Mouse (Mus musculus) testis, postnatal 10 days (tissue): ENCODE measurements at regions not wholly inside any gene's neighbourhood (a gene's known extent, or its start where the extent isn't known, plus 50 kb on each side); places are given as distances from the start of the nearest gene placed in this dataset.

Experiments used
- DNase-seq: peaks from one replicate; pipeline ENCODE4 v3.0.0; 2021; ENCODE audit warnings: low spot score

DNA sequence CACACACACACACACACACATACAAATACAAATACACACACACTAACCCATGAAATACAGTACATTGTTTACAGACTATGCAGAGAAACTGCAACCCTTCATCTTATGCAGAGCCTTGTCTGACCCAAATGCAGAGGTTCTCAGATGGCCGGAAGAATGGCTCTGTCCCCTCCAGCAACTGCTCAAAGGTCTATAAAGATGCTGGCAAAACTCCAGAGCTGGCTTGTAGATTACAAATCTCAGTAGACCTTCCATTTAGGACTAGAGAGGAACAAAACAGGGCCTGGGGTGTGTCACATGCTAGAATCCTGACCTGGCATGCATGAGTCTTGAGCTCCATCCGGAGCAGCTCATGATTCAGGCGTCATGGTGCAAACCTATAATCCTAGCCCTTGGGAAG lies 364.4 kb upstream of the Runx1 start:
- DNase-seq = no peak

DNA sequence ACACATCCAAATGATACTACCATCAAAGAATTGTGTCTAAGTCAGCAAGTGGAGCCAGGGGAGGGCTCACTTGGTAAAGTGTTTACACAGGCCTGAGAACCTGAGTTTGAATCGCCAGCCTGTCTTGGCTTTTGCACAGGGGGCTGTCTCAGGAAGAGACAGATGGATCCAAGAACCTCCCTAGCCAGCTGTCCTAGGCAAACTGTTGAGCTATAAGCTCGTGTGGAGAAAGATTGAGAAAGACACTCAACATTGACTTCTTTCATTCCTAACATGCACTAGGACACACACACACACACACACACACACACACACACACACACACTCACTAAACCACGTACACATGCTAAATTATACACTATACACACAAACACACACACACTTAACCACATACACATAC lies 363.9 kb upstream of the Runx1 start:
- no peak for DNase-seq

DNA sequence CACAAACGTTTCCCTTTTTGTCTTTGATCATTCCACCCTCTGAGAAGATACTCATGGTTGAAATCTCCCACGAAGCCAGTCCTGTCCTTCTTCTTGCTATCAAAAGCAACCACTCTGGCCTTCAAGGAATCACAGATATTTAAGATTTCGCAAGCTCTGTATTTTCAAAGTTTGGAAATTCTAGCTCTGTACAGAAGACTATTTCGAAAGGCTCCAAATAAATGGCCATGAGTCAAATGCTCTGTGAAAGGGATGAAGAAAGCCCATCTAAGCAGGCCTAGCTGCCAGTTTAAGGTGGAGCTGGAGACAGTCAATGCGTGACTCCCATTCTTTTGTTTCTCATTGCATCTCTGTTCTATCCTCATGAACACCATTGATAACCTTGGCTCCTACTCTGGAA lies 363.5 kb upstream of the Runx1 start:
- DNase-seq = no peak

DNA sequence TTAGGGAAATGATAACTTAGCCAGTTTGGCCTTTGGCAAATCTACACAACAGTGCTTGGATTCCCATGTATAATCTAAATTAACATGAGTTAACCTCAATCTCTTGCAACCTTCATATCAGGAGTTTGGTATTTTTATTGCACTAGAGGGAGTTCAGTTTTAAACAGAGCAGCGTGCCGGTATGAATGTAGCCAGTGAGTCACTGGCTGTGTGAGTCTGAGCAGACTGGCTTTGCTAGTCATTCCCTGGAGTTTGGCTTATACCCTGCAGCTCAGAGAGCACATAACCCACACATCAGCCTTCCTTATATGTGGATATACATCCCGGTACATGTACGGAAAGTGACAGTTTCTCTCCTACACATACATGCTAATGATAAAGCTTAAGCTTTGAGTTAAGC lies 360.6 kb upstream of the Runx1 start:
- no peak for DNase-seq

DNA sequence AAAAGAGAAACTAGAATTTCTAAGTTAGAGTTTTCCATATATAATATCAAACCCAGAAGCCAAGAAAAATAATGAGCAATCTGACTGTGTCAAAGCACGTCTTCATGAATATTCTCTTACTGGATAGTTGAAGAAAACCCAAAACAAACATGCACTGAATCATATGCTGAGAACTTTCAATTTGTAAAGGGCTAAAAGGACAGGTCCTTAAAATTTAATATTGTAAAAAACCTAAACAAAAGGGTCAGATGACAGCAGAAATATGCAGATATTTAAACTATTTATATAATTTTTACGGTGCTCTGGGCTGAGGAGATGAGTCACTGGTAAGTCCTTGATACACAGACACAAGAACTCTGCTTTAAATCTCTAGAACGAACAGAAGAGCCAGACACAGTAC lies 356.7 kb upstream of the Runx1 start:
- DNase-seq = no peak

DNA sequence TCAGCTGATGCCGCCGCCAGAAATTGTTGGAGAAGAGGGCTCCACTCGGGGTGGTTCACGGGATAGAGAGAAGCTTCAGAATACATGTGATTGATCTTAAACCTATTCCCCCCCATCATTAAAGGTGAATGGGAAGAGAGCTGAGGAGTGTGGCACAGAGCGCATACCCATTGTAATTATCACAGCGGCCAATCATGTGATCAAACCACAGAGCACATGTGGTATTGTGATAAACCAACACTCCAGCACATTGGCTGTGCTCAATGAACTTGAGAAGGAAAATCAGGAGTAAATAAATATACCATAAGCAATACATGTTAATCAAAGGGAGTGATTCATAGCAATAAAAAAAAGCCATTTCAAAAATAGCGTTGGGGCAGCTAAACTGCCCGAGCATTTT lies 355.5 kb upstream of the Runx1 start:
- no peak for DNase-seq

DNA sequence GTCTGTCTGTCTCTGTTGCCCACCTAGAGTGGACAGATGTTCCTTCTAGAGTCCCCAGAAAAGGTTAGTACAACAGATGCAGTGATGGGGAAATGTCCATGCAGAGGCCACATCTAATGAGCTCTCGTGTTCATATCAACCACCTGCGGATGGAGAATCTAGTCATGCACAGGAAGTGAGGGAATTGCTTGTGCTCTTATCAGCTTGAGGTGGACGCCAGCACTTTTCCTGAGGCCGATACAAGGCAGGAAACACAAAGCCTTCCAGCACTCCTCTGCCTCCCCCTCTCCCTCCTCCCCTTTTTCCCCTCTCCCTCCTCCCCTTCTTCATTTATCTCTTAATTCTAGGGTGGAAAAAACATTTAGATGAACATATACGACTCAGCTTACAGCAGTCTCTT lies 354.3 kb upstream of the Runx1 start:
- DNase-seq = no peak

DNA sequence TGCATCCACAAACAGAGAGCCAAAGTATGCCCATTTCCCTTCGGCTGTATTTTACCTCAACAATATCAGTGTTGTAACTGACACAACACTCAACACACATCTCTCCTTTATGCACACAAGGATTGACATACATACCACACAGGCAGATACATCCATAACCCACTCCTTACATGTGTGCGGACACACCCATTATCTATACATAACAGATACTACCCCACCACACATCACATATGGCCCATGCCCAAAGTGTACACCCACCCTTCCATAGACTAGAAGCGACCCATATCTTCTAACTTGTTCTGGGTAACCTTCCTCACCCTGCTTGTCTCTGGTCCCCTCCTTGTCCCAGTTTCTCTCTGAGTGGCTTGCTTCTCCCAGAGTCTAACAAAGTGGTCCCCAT lies 340.7 kb upstream of the Runx1 start:
- DNase-seq = no peak

DNA sequence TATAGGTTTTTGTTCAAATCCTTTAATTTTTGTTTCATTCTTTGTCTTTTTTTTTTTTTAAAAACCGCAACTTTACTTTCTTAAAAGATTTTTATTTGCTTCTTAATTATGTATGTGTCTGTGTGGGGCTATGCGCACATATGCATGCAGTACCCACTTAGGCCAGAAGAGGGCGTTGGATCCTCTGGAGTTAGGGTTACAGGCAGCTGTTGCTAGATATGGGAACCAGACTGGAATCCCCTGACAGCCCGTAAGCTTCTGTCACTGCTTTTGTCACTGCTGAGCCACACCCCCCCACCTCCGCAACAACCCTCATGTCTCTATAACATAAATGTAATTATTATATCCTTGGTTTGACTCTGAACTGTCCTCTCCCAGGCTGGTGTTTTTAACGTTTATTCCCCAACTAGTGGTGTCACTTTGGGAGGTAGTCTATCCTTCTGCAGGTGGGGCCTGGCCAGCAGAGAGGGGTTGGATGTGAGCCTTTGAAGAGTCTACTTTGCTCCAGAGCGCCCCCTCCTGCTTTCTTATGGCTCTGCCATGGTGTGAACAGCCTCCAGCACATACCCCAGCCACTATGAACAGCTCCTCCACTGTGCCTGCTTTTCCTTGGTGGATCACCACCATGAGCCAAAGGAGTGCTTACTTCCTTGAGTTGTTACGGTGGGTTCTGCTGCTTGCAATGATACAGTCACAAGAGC lies 332.7 kb upstream of the Runx1 start:
- peak; percentile 63 for DNase-seq

DNA sequence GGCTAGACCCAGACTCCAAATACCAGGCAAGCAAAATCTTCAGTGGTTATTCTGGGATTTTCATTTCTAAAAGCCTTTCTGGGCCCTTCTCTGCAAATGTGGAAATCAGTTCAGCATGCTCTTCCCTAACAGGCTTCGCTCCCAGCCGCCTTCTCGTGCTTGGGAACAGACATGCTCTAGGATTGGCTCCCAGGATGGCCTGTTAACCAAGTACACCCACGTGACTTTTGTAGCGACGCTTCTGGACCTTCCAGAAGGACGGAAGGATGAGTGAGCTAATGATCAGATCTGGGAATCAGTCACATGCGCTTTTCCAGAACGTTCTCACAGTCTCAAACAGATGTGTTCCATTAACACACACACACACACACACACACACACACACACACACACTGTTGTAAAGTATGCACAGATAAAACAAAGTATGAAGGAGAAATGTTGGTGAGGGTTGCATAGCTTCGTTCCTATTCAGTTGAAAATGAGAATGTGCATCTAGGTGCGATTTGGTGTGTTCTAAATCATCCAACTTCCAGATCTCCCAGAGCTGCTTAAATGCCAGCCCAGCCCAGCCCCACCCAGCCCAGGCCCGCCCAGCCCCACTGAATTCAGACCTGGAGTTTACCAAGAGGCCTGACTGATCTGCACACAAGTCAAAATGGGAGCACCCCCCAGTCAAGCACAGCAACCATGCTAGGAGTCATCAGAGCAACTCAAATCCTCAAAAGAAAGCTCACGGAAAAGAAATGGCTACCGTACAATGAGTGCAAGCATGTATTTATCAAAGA lies 327.8 kb upstream of the Runx1 start:
- no peak for DNase-seq

DNA sequence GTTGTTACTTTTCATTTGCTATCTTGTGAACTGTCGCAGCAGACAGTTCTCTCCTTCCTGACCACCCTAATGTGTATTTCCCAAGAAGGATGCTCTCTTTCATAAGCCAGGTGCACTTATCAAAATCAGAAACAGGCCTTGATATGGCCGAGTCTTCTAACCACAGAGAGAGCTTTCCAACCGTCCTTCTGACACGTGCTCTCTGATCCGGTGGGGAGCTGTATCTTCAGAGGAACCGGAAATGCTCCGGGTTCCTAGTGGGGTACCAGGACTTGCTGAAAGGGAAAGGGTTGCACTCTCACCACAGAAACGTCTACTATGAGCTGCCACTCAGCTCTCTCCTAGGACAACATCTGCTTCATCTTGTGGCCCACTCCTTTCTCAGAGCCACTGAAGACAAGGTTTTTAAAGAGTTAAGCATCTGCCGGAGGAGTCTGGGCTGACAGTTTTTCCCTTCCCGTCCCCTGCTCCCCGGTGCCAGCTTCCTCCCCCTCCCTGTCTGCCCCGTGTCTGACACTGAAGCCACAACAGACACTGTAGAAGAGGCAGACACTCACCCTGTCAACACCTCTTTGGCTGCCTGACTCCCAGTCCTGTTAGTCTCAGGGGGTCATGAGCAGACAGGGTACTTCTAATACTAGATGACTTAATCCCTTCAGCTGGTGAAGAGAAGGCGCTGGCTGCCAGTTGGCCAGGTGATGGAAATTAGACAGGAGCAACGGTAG lies 327.0 kb upstream of the Runx1 start:
- DNase-seq = no peak

DNA sequence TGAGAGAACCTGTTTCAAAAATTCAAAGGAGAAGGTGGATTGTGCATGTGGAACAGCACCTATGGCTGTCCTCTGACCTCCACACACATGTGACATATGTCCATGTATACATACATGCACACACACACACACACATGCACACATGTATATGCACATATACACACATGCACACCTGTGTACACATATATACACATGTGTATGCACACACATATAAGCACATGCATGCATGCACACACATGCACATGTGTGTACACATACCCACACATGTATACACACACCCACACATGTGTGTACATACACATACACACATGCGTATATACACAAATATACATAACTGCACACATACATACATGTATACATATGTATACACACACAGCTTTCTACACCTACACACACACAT lies 326.1 kb upstream of the Runx1 start:
- DNase-seq = no peak

DNA sequence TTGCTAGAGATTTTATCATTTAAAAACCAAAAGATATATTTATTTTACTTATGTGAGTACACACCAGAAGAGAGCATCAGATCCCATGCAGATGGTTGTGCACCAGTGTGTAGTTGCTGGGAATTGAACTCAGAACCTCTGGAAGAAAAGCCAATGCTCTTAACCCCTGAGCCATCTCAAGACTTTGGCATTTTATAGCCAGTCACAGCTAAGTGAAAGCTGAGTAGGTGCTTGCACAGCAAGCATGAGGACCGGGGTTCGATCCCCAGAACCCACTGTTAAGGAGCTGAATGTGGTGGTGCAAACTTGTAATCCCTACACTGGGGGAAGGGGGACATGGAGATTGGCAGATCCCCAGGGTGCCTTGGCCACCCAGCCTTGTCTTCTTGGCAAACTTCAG lies 325.7 kb upstream of the Runx1 start:
- no peak for DNase-seq

DNA sequence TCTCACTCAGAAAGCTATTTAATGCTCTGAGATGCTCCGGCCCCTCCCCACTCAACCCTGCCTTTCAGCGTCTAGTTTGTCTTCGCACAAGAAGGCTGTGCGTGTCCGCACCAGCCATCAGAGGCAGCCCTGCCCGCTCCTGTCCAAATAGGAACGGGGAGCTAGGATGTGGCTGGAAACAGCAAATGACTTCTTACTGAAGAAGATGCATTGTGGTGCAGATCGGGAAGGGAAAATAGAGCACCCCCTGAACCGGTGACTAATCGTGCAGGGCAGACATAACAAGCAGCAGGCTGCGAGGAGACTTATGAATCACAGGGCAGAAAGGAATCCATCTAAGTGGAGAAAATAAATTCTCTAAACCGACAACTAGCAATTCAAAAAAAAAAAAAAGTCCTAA lies 324.5 kb upstream of the Runx1 start:
- no peak for DNase-seq

DNA sequence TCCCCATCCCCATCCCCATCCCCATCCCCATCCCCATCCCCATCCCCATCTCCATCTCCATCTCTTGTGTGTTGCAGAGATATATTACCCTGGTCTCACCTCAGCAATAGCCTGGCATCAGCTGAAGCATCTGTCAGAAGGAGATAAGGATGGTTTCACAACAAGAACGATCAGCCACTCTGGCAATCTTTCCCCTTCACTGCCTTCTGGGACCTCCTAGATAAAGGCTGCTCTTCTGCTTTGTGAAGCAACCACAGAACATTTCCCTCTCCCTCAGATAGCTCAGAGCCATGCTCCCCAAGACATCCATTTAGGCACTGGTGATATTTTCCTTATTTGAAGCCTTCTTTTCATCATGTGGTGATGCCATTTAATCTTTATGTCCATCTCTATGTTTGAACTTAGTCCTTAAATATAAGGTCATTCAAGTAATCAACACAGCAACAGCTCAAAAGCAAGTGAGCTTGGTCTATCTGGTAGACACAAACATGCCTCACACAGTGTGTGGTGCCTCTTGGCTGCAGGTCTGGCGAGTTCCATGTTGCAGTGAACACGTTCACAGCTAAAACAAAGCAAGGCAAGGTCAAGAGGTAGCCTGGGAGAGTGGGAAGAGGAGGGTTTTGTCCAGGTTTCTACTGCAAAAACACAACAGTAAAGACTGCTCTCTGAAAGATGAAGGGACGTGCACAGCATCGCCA lies 321.7 kb upstream of the Runx1 start:
- no peak for DNase-seq

DNA sequence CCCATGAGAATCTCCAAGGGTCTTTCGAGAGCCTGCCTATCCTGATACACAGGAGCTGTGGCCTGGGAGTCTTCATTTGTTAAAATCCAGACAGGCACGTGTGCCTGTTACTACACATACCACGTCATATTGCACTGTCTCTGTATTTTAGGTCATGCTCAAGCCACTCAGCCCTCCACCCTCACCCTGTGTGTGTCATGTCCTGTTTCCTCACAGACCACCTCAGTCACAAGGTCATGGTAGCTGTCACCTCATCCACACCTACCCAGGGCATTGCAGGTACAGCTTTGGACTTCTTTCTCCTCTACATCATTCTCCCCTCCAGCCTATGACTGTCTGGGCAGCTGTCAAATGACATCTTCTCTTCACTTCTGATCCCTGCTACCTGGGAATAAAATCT lies 320.9 kb upstream of the Runx1 start:
- DNase-seq = no peak

DNA sequence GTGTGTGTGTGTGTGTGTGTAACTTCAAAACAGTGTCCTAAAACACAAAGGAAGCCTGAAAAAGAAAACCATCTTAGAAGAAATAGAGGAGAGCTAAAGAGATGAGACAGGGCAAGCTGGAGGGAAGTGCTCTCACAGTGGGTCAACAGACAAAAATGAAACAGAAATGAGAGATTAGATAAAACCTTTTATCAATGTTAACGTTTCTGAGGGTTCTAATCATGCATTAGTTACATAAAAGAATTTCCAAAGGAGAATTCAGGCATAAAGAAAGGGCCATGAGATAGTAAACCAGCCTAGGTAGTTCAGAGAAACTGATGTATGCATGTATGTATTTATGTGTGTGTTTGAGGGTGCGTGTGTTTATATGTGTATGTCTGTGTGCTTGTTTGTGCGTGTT lies 319.7 kb upstream of the Runx1 start:
- no peak for DNase-seq

DNA sequence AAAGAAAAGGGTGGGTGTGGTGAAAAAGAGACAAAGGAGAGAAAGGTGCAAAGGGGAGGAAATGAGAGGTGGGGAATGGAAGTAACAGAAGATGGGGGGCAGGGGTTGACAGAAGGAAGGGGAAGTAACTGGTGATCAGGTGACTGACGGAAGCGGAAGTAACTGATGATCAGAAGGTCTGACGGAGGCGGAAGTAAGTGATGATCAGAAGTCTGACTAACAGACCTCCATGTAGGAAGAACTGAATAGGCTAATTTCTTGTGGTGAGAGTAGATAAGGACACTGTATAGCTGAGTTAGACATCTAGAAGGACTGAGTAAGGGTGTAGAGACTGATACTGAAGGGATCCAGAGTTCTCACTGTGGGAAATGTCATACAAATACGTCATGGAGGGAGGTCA lies 318.1 kb upstream of the Runx1 start:
- DNase-seq = no peak

DNA sequence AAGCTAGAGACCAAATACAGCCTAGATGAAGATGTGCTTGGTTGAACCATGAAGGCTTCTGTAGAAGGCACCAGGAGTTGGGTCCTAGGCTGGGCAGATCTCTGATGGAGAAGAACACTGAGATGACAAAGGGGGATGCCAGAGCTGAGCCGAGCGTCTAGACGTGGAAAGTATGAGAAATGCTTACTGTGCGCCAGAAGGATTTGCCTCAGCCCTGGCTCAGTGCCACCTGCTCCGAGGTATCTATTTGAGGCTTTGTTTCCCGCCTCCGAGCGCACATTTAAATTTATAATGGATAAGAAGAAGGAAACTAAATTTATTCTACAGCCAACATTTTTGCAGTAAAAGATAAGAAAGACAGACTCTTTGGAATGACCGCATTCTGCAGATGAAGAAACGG lies 317.2 kb upstream of the Runx1 start:
- DNase-seq = peak; percentile 49

DNA sequence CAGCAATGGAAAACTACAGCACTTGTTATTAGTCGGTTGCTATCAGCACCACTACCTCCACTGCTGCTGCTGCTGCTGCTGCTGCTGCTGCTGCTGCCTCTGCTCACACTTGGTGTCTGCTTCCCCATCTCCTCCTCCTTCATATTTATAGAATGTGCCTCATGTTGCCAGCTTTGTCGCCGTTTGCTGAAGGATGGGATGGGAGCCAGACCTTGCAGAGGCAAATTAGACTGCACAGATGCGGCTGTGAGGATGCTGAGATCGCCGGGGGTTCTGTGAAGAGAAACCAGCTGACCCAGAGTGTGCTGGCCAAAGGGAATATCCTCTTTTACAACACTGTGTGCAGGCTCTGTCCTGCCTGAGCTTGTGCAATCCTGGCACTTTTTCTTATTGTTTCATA lies 316.0 kb upstream of the Runx1 start:
- DNase-seq = no peak

DNA sequence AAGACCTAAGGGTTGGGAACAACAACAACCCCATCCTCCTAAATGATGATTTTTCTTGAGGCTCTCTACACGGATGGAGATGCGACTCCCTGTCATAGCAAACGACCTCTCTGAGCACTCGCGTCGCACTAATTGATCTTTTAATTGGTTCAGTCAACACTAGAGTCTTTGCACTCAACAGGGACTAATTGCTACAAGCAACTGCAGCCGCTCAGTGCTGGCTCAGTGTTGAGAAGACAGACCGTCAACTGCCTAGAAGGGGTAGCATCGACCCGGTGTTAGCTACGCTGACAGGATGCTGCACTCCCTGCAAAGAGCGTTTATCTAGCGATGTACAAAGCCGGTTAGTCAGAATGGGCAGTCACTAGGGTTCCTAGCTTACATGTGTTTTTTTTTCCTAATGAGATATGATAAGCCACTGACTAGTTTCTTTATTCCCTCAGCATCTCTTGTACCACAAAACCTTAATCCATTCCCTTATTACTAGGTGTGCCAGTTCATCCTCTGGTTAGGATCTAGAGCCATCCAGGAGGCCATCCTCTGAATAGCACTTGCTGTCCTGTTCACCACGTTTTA lies 314.7 kb upstream of the Runx1 start:
- no peak for DNase-seq

DNA sequence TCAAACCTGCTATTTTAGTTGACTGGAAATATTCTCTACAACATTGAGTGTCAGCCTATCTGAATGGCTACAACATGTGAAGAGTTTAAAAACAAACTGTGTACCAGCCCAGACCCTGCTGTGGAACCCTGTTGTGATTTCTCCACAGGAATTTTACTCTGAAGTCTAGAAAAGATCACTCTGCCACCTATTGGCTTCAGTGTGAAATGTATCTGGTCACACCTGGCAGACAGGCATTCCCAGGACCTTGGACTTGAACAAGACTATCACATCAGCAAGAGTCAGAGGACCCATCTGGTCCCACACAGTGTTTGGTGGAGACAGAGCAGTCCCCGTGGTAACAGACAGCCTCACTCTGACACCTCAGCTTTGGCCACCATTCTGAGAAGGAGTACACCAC lies 311.3 kb upstream of the Runx1 start:
- no peak for DNase-seq
